Mouse (Mus musculus): Measurements from ENCODE around the gene Nav2.

Nav2 gene

GRCm38 (mm10) chr7:49064792-49065521, 156.4 kb downstream of the Nav2 start:
- peak; percentile 60 to 72 for DNase-seq

GRCm38 (mm10) chr7:49065621-49066475, 157.3 kb downstream of the Nav2 start:
- peak; percentile 83 to 85 for DNase-seq

- DNase-seq = no peak
Measured at GRCm38 (mm10) chr7:49066828-49067227, 158.3 kb downstream of the Nav2 start.

GRCm38 (mm10) chr7:49069396-49069961, 161.0 kb downstream of the Nav2 start:
- DNase-seq = no peak

GRCm38 (mm10) chr7:49070621-49071020, 162.1 kb downstream of the Nav2 start:
- no peak for DNase-seq

GRCm38 (mm10) chr7:49071141-49071567, 162.6 kb downstream of the Nav2 start:
- no peak for DNase-seq

- no peak for DNase-seq
Measured at GRCm38 (mm10) chr7:49075333-49075934, 166.9 kb downstream of the Nav2 start.

GRCm38 (mm10) chr7:49076283-49076694, 167.8 kb downstream of the Nav2 start:
- DNase-seq = no peak

GRCm38 (mm10) chr7:49078930-49079329, 170.4 kb downstream of the Nav2 start:
- DNase-seq = no peak

GRCm38 (mm10) chr7:49082585-49083165, 174.2 kb downstream of the Nav2 start:
- DNase-seq = no peak

GRCm38 (mm10) chr7:49084768-49085167, 176.3 kb downstream of the Nav2 start:
- DNase-seq = no peak

- no peak for DNase-seq
Measured at GRCm38 (mm10) chr7:49085759-49086158, 177.2 kb downstream of the Nav2 start.

GRCm38 (mm10) chr7:49087154-49087553, 178.6 kb downstream of the Nav2 start:
- peak; percentile 80 to 82 for DNase-seq

GRCm38 (mm10) chr7:49088198-49088912, 179.8 kb downstream of the Nav2 start:
- DNase-seq = no peak

GRCm38 (mm10) chr7:49091371-49091770, 182.9 kb downstream of the Nav2 start:
- DNase-seq = no peak

- DNase-seq = peak in 1 of 2 experiments; percentile 59
Measured at GRCm38 (mm10) chr7:49091921-49092320, 183.4 kb downstream of the Nav2 start.

GRCm38 (mm10) chr7:49093596-49093995, 185.1 kb downstream of the Nav2 start:
- DNase-seq = no peak

GRCm38 (mm10) chr7:49094531-49094930, 186.0 kb downstream of the Nav2 start:
- DNase-seq = peak; percentile 83 to 90

- no peak for DNase-seq
Measured at GRCm38 (mm10) chr7:49101291-49101690, 192.8 kb downstream of the Nav2 start.

GRCm38 (mm10) chr7:49102223-49102622, 193.7 kb downstream of the Nav2 start:
- DNase-seq = peak; percentile 49 to 53

GRCm38 (mm10) chr7:49104376-49104775, 195.9 kb downstream of the Nav2 start:
- DNase-seq = no peak

GRCm38 (mm10) chr7:49104793-49105192, 196.3 kb downstream of the Nav2 start:
- no peak for DNase-seq

Data from cerebellum, postnatal 14 days (tissue).